Mouse (Mus musculus) liver, adult 2 months (tissue): Measurements from ENCODE around the gene Tmem87a.

Source experiments
- CTCF ChIP-seq: fragments of 200-500 bp; IDR thresholded peaks from 2 replicates; pipeline ENCODE4 v1.5.1; 2011; ENCODE audit warnings: low read depth, low read length, control low read depth
- POLR2A ChIP-seq: fragments of 200-500 bp; IDR thresholded peaks from 2 replicates; pipeline ENCODE4 v1.6.1; 2011; ENCODE audit warnings: low read length, control low read depth; ENCODE audit not compliant: insufficient read depth; ENCODE audit errors: extremely low read depth

DNA sequence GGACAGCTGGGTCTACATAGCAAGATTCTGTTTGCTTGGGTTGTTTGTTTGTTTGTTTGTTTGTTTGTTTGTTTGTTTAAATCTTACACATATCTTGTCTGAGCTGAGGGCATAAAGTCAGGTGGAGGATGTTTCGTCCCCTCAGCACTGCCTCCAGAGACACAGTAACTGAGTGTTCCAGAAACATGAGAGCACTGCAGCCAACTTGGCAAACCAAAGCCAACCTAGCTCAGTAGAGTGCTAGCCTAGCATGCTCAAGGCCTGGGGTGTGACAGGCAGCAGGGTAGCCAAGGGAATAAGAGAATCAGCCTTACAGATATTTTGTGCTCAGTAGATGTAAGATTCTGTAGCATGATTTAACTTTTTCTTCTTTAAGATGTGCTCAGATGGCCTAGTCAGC is 40.6 kb upstream of the Tmem87a start:
- TF ChIP-seq CTCF (no peak), POLR2A (no peak)
